Mouse (Mus musculus) stomach, postnatal 0 days (tissue): Measurements from ENCODE around the gene Sall1. TPM values are rescaled to one million over a fixed set of nuclear protein-coding genes. Genes with fewer than 3 reads are reported as not detected.

Experiments used
- ATAC-seq: fragments of 200-750 bp; cut with Nextera tagmentation; 2 replicates; pipeline ENCODE4 v1.8.0; 2017; ENCODE audit not compliant: low FRiP score, low TSS enrichment
- DNase-seq: peaks from one replicate; pipeline ENCODE4 v3.0.0-alpha.2; 2016; ENCODE audit warnings: low spot score
- H3K27ac ChIP-seq: fragments of 300-500 bp; sonication (generic); replicated peaks from 2 replicates; pipeline ENCODE4 v1.5.1; 2014; ENCODE audit warnings: mild to moderate bottlenecking, control low read depth
- H3K27me3 ChIP-seq: fragments of 300-500 bp; sonication (generic); 2 replicates; pipeline ENCODE4 v1.6.1; 2014; ENCODE audit warnings: low read length; ENCODE audit not compliant: control insufficient read depth, insufficient read depth
- H3K36me3 ChIP-seq: fragments of 300-500 bp; sonication (generic); 2 replicates; pipeline ENCODE4 v1.6.1; 2014; ENCODE audit warnings: low read length, mixed read lengths; ENCODE audit not compliant: control insufficient read depth, insufficient read depth
- H3K4me1 ChIP-seq: fragments of 300-500 bp; sonication (generic); replicated peaks from 2 replicates; pipeline ENCODE4 v1.6.1; 2014; ENCODE audit warnings: antibody characterized with exemption; ENCODE audit not compliant: control insufficient read depth, insufficient read depth
- H3K4me2 ChIP-seq: fragments of 300-500 bp; sonication (generic); replicated peaks from 2 replicates; pipeline ENCODE4 v1.6.1; 2014; ENCODE audit warnings: low read depth, mild to moderate bottlenecking, control low read depth, moderate library complexity
- H3K4me3 ChIP-seq: fragments of 300-500 bp; sonication (generic); 2 replicates; pipeline ENCODE4 v1.5.1; 2014; ENCODE audit warnings: low read depth, low read length, control low read depth
- H3K9ac ChIP-seq: fragments of 300-500 bp; sonication (generic); 2 replicates; pipeline ENCODE4 v1.6.1; 2014; ENCODE audit warnings: mild to moderate bottlenecking, low read length, control low read depth, mixed read lengths
- H3K9me3 ChIP-seq: fragments of 300-500 bp; sonication (generic); 2 replicates; pipeline ENCODE4 v1.6.1; 2016; ENCODE audit warnings: low read length; ENCODE audit not compliant: control insufficient read depth
- CTCF ChIP-seq: IDR thresholded peaks from 2 replicates; pipeline ENCODE4 v1.5.1; 2016; ENCODE audit warnings: antibody characterized with exemption, low read depth, mild to moderate bottlenecking, moderate library complexity
- EP300 ChIP-seq: optimal IDR thresholded peaks from 2 replicates; pipeline ENCODE3; 2016; ENCODE audit warnings: antibody characterized with exemption
- WGBS: fragments of 180-500 bp; shearing (Covaris S2); extraction: QIAGEN DNeasy Blood & Tissue Kit; methylation state at CpG from one replicate; pipeline ENCODE4 v1.1.7; 2014; 5-methylcytosine and 5-hydroxymethylcytosine counted together
- polyA plus RNA-seq: library from polyadenylated mRNA; unstranded; fragments of >200 nt; fragmentation: Nextera tagmentation; extraction: Ambion mirVana; gene quantifications from 2 replicates; pipeline ENCODE4 v1.2.1, GENCODE M21; 2015

Sall1 gene
- polyA plus RNA-seq, 1 experiment from 2014 or later: 0.76 TPM

- no peak for ATAC-seq
- no peak overlapping the region for H3K27ac ChIP-seq
- H3K4me1 ChIP-seq: peaks cover 7% of the 10 kb centered on the region; the same call in 1 of the 2 replicates
- peaks cover 24% of the 10 kb centered on the region for H3K27me3 ChIP-seq
- DNase-seq: no peak
- 15% methylated on average over 17 of the region's 17 CpGs for WGBS
- no peak for TF ChIP-seq EP300
- no peak for TF ChIP-seq CTCF
- no peaks in the 10 kb centered on the region for H3K36me3 ChIP-seq
- no peak overlapping the region for H3K4me2 ChIP-seq
- no peak overlapping the region for H3K4me3 ChIP-seq
- H3K9ac ChIP-seq: no peak overlapping the region
- no peaks in the 10 kb centered on the region for H3K9me3 ChIP-seq
Measured at GRCm38 (mm10) chr8:89045726-89046125, 1.8 kb upstream of the Sall1 start.

- ATAC-seq (no peak), DNase-seq (peak; percentile 17)
- Histone ChIP-seq H3K4me1 (peaks cover 7% of the 10 kb centered on the region; the same call in 1 of the 2 replicates), H3K4me2 (peak overlapping the region; percentile 17; the same call in 1 of the 2 replicates), H3K36me3 (no peaks in the 10 kb centered on the region), H3K9ac (no peak overlapping the region), H3K27me3 (peaks cover 28% of the 10 kb centered on the region), H3K4me3 (peak overlapping the region; percentile 8; the same call in 1 of the 2 replicates), H3K9me3 (no peaks in the 10 kb centered on the region), H3K27ac (no peak overlapping the region)
- TF ChIP-seq EP300 (no peak), CTCF (no peak)
- 5% methylated on average over 29 of the region's 30 CpGs for WGBS
Measured at GRCm38 (mm10) chr8:89045218-89045601, 1.2 kb upstream of the Sall1 start.

GRCm38 (mm10) chr8:89044511-89045217 is 702 bp upstream of the Sall1 start:
- Histone ChIP-seq H3K4me3 (peak overlapping the region; percentile 45; the same call in 1 of the 2 replicates), H3K4me2 (peak overlapping the region; percentile 73; the same call in 1 of the 2 replicates), H3K36me3 (no peaks in the 10 kb centered on the region), H3K9ac (no peak overlapping the region), H3K9me3 (no peaks in the 10 kb centered on the region), H3K27ac (no peak overlapping the region), H3K27me3 (peaks cover 25% of the 10 kb centered on the region), H3K4me1 (peaks cover 7% of the 10 kb centered on the region; the same call in 1 of the 2 replicates)
- peak; percentile 23 for DNase-seq
- no peak for ATAC-seq
- WGBS: 3% methylated on average over 31 of the region's 31 CpGs
- TF ChIP-seq EP300 (no peak), CTCF (no peak)

- ATAC-seq (peak; percentile 45), DNase-seq (peak; percentile 27)
- Histone ChIP-seq H3K4me1 (peaks cover 7% of the 10 kb centered on the region; the same call in 1 of the 2 replicates), H3K9ac (0 out of 2 replicates have a peak overlapping the region, but pooled peaks have one; percentile 23), H3K9me3 (no peaks in the 10 kb centered on the region), H3K4me2 (peak overlapping the region; percentile 73), H3K27ac (no peak overlapping the region), H3K27me3 (peaks cover 19% of the 10 kb centered on the region; the same call in 1 of the 2 replicates), H3K4me3 (peak overlapping the region; percentile 45), H3K36me3 (no peaks in the 10 kb centered on the region)
- no peak for TF ChIP-seq EP300
- TF ChIP-seq CTCF: no peak
- under 1% methylated on average over 24 of the region's 32 CpGs for WGBS
Measured at GRCm38 (mm10) chr8:89043371-89043841, 556 bp downstream of the Sall1 start.

- peak overlapping the region; percentile 45 for H3K4me3 ChIP-seq
- peak overlapping the region; percentile 73 for H3K4me2 ChIP-seq
- no peaks in the 10 kb centered on the region for H3K36me3 ChIP-seq
- peaks cover 7% of the 10 kb centered on the region; the same call in 1 of the 2 replicates for H3K4me1 ChIP-seq
- DNase-seq (peak; percentile 40), ATAC-seq (peak; percentile 46)
- H3K9ac ChIP-seq: peak overlapping the region; percentile 53
- H3K27ac ChIP-seq: peak overlapping the region; percentile 49; the same call in 1 of the 2 replicates
- TF ChIP-seq EP300 (no peak), CTCF (no peak)
- under 1% methylated on average over 61 of the region's 80 CpGs for WGBS
- peaks cover 22% of the 10 kb centered on the region; the same call in 1 of the 2 replicates for H3K27me3 ChIP-seq
- H3K9me3 ChIP-seq: no peaks in the 10 kb centered on the region
Measured at GRCm38 (mm10) chr8:89042560-89043370, 1.2 kb downstream of the Sall1 start.
